Mouse (Mus musculus): ENCODE measurements around the gene Tmem177.

Gene Tmem177

GRCm38 (mm10) chr1:119912953-119913814 is at the start of gene Tmem177:
Tmem177 (minus strand) TSS chr1:119913208.
- peak; percentile 93 for ATAC-seq (ENCODE audit: low TSS enrichment)

GRCm38 (mm10) chr1:119959920-119960319 is 46.9 kb upstream of the Tmem177 start:
- ATAC-seq (ENCODE audit: low TSS enrichment) = no peak

GRCm38 (mm10) chr1:119959464-119959863 is 46.5 kb upstream of the Tmem177 start:
- no peak for ATAC-seq (ENCODE audit: low TSS enrichment)

GRCm38 (mm10) chr1:119957716-119958222 is 44.8 kb upstream of the Tmem177 start:
- ATAC-seq (ENCODE audit: low TSS enrichment) = 0 out of 2 replicates have a peak, but pooled peaks have one; percentile 44

GRCm38 (mm10) chr1:119954680-119955079 is 41.7 kb upstream of the Tmem177 start:
- ATAC-seq (ENCODE audit: low TSS enrichment) = no peak

GRCm38 (mm10) chr1:119953456-119953855 is 40.4 kb upstream of the Tmem177 start:
- no peak for ATAC-seq (ENCODE audit: low TSS enrichment)

- ATAC-seq (ENCODE audit: low TSS enrichment) = no peak
These were observed 37.1 kb upstream of the Tmem177 start for GRCm38 (mm10) chr1:119950086-119950485.

GRCm38 (mm10) chr1:119936861-119937260 is 23.9 kb upstream of the Tmem177 start:
- ATAC-seq (ENCODE audit: low TSS enrichment) = peak; percentile 50; the same call in 1 of the 2 replicates

GRCm38 (mm10) chr1:119931421-119932150 is 18.6 kb upstream of the Tmem177 start:
- ATAC-seq (ENCODE audit: low TSS enrichment) = no peak

- peak; percentile 81 for ATAC-seq (ENCODE audit: low TSS enrichment)
These were observed 16.7 kb upstream of the Tmem177 start for GRCm38 (mm10) chr1:119929715-119930114.

GRCm38 (mm10) chr1:119919299-119919698 is 6.3 kb upstream of the Tmem177 start:
- ATAC-seq (ENCODE audit: low TSS enrichment) = peak; percentile 57; the same call in 1 of the 2 replicates

GRCm38 (mm10) chr1:119916823-119917371 is 3.9 kb upstream of the Tmem177 start:
- ATAC-seq (ENCODE audit: low TSS enrichment) = no peak

- no peak for ATAC-seq (ENCODE audit: low TSS enrichment)
These were observed 5.7 kb downstream of the Tmem177 start for GRCm38 (mm10) chr1:119907206-119907748.

GRCm38 (mm10) chr1:119903231-119903620 is 9.8 kb downstream of the Tmem177 start:
- ATAC-seq (ENCODE audit: low TSS enrichment) = no peak

GRCm38 (mm10) chr1:119902551-119903230 is 10.3 kb downstream of the Tmem177 start:
- ATAC-seq (ENCODE audit: low TSS enrichment) = no peak

GRCm38 (mm10) chr1:119899195-119900123 is 13.5 kb downstream of the Tmem177 start:
- ATAC-seq (ENCODE audit: low TSS enrichment) = peak; percentile 20; the same call in 1 of the 2 replicates

GRCm38 (mm10) chr1:119894936-119895335 is 18.1 kb downstream of the Tmem177 start:
- 0 out of 2 replicates have a peak, but pooled peaks have one; percentile 3 for ATAC-seq (ENCODE audit: low TSS enrichment)

- peak; percentile 56 for ATAC-seq (ENCODE audit: low TSS enrichment)
These were observed 19.4 kb downstream of the Tmem177 start for GRCm38 (mm10) chr1:119893600-119893999.

- ATAC-seq (ENCODE audit: low TSS enrichment) = no peak
These were observed 20.1 kb downstream of the Tmem177 start for GRCm38 (mm10) chr1:119892933-119893332.

- ATAC-seq (ENCODE audit: low TSS enrichment) = no peak
These were observed 21.1 kb downstream of the Tmem177 start for GRCm38 (mm10) chr1:119891865-119892264.
